Mouse (Mus musculus) liver, adult 2 months (tissue): ENCODE results near the gene Fam3c.

Source experiments
- CTCF ChIP-seq: fragments of 200-500 bp; IDR thresholded peaks from 2 replicates; pipeline ENCODE4 v1.5.1; 2011; ENCODE audit warnings: low read depth, low read length, control low read depth
- POLR2A ChIP-seq: fragments of 200-500 bp; IDR thresholded peaks from 2 replicates; pipeline ENCODE4 v1.6.1; 2011; ENCODE audit warnings: low read length, control low read depth; ENCODE audit not compliant: insufficient read depth; ENCODE audit errors: extremely low read depth

DNA sequence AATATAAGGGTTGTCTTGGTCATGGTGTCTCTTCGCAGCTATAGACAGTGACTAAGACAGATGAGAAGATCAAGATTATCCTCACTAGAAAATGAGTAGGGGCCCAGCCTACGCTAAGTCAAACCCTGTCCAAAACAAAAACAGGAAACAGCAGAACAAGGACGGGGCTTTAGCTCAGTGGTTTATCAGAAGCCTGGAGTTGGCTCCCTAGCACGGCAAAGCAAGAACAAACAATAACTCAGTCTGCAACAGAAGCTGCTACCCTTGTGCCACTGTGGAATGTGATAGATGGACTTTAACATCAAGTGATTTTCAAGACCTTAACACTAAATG lies 5.8 kb downstream of the Fam3c start:
- TF ChIP-seq CTCF (no peak), POLR2A (no peak)
